ENCODE assay signal across 9 mouse cellular contexts in genomic region chr7:25396621-25397020, GRCm38 (mm10). TPM values are rescaled to one million over a fixed set of nuclear protein-coding genes. Genes with fewer than 3 reads are reported as not detected.
A peak's percentile ranks its signal among the peaks of the same experiment; 100 is the strongest.
DNase-seq lines count a peak whose midpoint lies in the region; ATAC-seq and TF ChIP-seq lines count a peak whose summit lies in the region.
"Had no signal": no experiment of that assay in that cellular context is flagged by ENCODE, and none has a peak within 500 bp of the region (broad histone marks: within the 10 kb centered on the region; RNA-seq: fewer than 3 reads in every experiment).

No protein-coding gene starts in this region.

- WGBS in kidney, embryonic 14.5 days: 87% methylated on average over 14 of the region's 14 CpGs
- 90% methylated on average over 14 of the region's 14 CpGs for WGBS in forebrain, embryonic 15.5 days
- 88% methylated on average over 14 of the region's 14 CpGs for WGBS in liver, embryonic 15.5 days (ENCODE audit: insufficient replicate concordance)

- H3K36me3 ChIP-seq in kidney, embryonic 14.5 days (ENCODE audit: control insufficient read depth, insufficient read depth, low read length): no peaks in the 10 kb centered on the region
- H3K36me3 ChIP-seq in ES-E14 (ENCODE audit: control insufficient read depth, insufficient read depth, low read length, poor library complexity, severe bottlenecking): no peaks in the 10 kb centered on the region
- H3K36me3 ChIP-seq in forebrain, embryonic 15.5 days: no peaks in the 10 kb centered on the region
- no peaks in the 10 kb centered on the region for H3K36me3 ChIP-seq in liver, embryonic 15.5 days (replicated peaks)

- H3K9me3 ChIP-seq in kidney, embryonic 14.5 days (ENCODE audit: control insufficient read depth, low read length): no peaks in the 10 kb centered on the region
- H3K9me3 ChIP-seq in ES-E14 (ENCODE audit: control insufficient read depth, insufficient read depth, low read depth, low read length): no peaks in the 10 kb centered on the region
- H3K9me3 ChIP-seq in forebrain, embryonic 15.5 days: no peaks in the 10 kb centered on the region
- H3K9me3 ChIP-seq in liver, embryonic 15.5 days (replicated peaks): no peaks in the 10 kb centered on the region

- H3K27me3 ChIP-seq in kidney, embryonic 14.5 days (ENCODE audit: control insufficient read depth, insufficient read depth, low read length): no peaks in the 10 kb centered on the region
- H3K27me3 ChIP-seq in forebrain, embryonic 15.5 days: no peaks in the 10 kb centered on the region
- no peaks in the 10 kb centered on the region for H3K27me3 ChIP-seq in liver, embryonic 15.5 days

- H3K4me1 ChIP-seq in kidney, embryonic 14.5 days (ENCODE audit: control insufficient read depth, insufficient read depth, low read length): peaks cover 17% of the 10 kb centered on the region
- H3K4me1 ChIP-seq in ES-E14 (ENCODE audit: control insufficient read depth in 2 of 2, insufficient read depth in 2 of 2, low read length in 2 of 2, poor library complexity in 1 of 2): peaks cover 2 to 7% of the 10 kb centered on the region in 2 experiments; a peak in 1 of 4 replicates
- peaks cover 31% of the 10 kb centered on the region for H3K4me1 ChIP-seq in forebrain, embryonic 15.5 days
- peaks cover 42% of the 10 kb centered on the region for H3K4me1 ChIP-seq in liver, embryonic 15.5 days (replicated peaks)

- peak; percentile 3; the same call in 1 of the 2 replicates for ATAC-seq in kidney, embryonic 14.5 days (ENCODE audit: low FRiP score, low TSS enrichment)
- peak; percentile 4; the same call in 1 of the 2 replicates for ATAC-seq in forebrain, embryonic 15.5 days (replicated peaks)
- ATAC-seq in liver, embryonic 15.5 days (ENCODE audit: insufficient read depth): no peak

- H3K4me2 ChIP-seq in kidney, embryonic 14.5 days (replicated peaks; ENCODE audit: low read depth, low read length): no peak overlapping the region
- peak overlapping the region; percentile 54 for H3K4me2 ChIP-seq in forebrain, embryonic 15.5 days (replicated peaks)
- 0 out of 2 replicates have a peak overlapping the region, but pooled peaks have one; percentile 97 for H3K4me2 ChIP-seq in liver, embryonic 15.5 days

- H3K9ac ChIP-seq in kidney, embryonic 14.5 days (ENCODE audit: low read depth, low read length): no peak overlapping the region
- H3K9ac ChIP-seq in ES-E14 (ENCODE audit: insufficient read depth, low read depth, low read length, poor library complexity, severe bottlenecking): peak overlapping the region; percentile 9; the same call in 1 of the 2 replicates
- H3K9ac ChIP-seq in forebrain, embryonic 15.5 days (replicated peaks): no peak overlapping the region
- no peak overlapping the region for H3K9ac ChIP-seq in liver, embryonic 15.5 days

- in situ Hi-C loops in ES-E14 (cut with MboI; ENCODE audit: low sequenced_read_pairs in 2 of 2, unreplicated experiment in 2 of 2): no loop called here

- no peak overlapping the region for H3K27ac ChIP-seq in kidney, embryonic 14.5 days (ENCODE audit: low read depth, low read length)
- no peak overlapping the region for H3K27ac ChIP-seq in ES-E14 (ENCODE audit: insufficient read depth, low read depth, low read length, poor library complexity, severe bottlenecking)
- H3K27ac ChIP-seq in forebrain, embryonic 15.5 days (replicated peaks): peak overlapping the region; percentile 73
- no peak overlapping the region for H3K27ac ChIP-seq in liver, embryonic 15.5 days (replicated peaks)

- DNase-seq in kidney, adult 8-10 months: no peak
- no peak for DNase-seq in ES-E14 (ENCODE audit: low read depth, low spot score)
- DNase-seq in left cerebral cortex, adult 11 months (ENCODE audit: low spot score): no peak
- DNase-seq in adrenal gland, postnatal 10 days: no peak
- no peak for DNase-seq in adrenal gland, postnatal 25 days

- no peak overlapping the region for H3K4me3 ChIP-seq in kidney, embryonic 14.5 days (ENCODE audit: low read length)
- H3K4me3 ChIP-seq in ES-E14 (ENCODE audit: insufficient read depth in 1 of 2, low read depth in 1 of 2, low read length in 2 of 2, poor library complexity in 1 of 2, severe bottlenecking in 1 of 2): peak overlapping the region; percentile 26 to 31
- peak overlapping the region; percentile 54 for H3K4me3 ChIP-seq in forebrain, embryonic 15.5 days
- no peak overlapping the region for H3K4me3 ChIP-seq in liver, embryonic 15.5 days (replicated peaks)

TF ChIP-seq in ES-E14, 5 proteins besides CTCF, POLR2A, EP300 and RAD21:
- TF ChIP-seq HCFC1 (IDR thresholded peaks at IDR 0.05; ENCODE audit: borderline replicate concordance, insufficient read depth, low read length) (no peak), ZC3H11A (IDR thresholded peaks at IDR 0.05; ENCODE audit: borderline replicate concordance, low read depth, low read length) (no peak), ZNF384 (IDR thresholded peaks at IDR 0.05; ENCODE audit: low read depth, low read length) (no peak)

RNA-seq across cellular contexts. Expression of gene Lipe, which starts 1.9 kb away (rescaled TPM):
- polyA plus RNA-seq in kidney, embryonic 14.5 days (2014; fragmentation: Nextera tagmentation; extraction: Ambion mirVana): 5.3 and 6.8 TPM in 2 replicates
- total RNA-seq in ES-E14 (2012; rRNA removed): 3.8 and 4.7 TPM in 2 replicates
- 15.4 and 16.1 TPM in 2 replicates for polyA plus RNA-seq in forebrain, embryonic 15.5 days (2015; fragmentation: Nextera tagmentation; extraction: Ambion mirVana)
- 3.4 and 3.8 TPM in 2 replicates for polyA plus RNA-seq in liver, embryonic 15.5 days (2015; fragmentation: Nextera tagmentation; extraction: Ambion mirVana)
- 100 to 1,000 TPM; 391 to 441 TPM for total RNA-seq in adrenal gland, postnatal 10 days (2021)
- total RNA-seq in adrenal gland, postnatal 25 days (2021): 295 and 303 TPM in 2 replicates

RNA-seq across cellular contexts. Expression of gene Cxcl17, which starts 16.1 kb away (rescaled TPM):
- 0.27 and 0.30 TPM in 2 replicates for polyA plus RNA-seq in kidney, embryonic 14.5 days (2014; fragmentation: Nextera tagmentation; extraction: Ambion mirVana)
- 0.31 TPM in 1 of 2 replicates, not detected in the other for total RNA-seq in ES-E14 (2012; rRNA removed)
- 0.39 and 0.60 TPM in 2 replicates for polyA plus RNA-seq in forebrain, embryonic 15.5 days (2015; fragmentation: Nextera tagmentation; extraction: Ambion mirVana)
- not detected in 2 replicates for polyA plus RNA-seq in liver, embryonic 15.5 days (2015; fragmentation: Nextera tagmentation; extraction: Ambion mirVana)
- not detected for total RNA-seq in adrenal gland, postnatal 10 days (2021)
- total RNA-seq in adrenal gland, postnatal 25 days (2021): not detected in 2 replicates
- total RNA-seq: layer of hippocampus, postnatal 36 days had no signal

RNA-seq across cellular contexts. Expression of gene Cnfn, which starts 27.1 kb away (rescaled TPM):
- polyA plus RNA-seq in kidney, embryonic 14.5 days (2014; fragmentation: Nextera tagmentation; extraction: Ambion mirVana): not detected in 2 replicates
- total RNA-seq in ES-E14 (2012; rRNA removed): not detected in 2 replicates
- not detected in 2 replicates for polyA plus RNA-seq in forebrain, embryonic 15.5 days (2015; fragmentation: Nextera tagmentation; extraction: Ambion mirVana)
- polyA plus RNA-seq in liver, embryonic 15.5 days (2015; fragmentation: Nextera tagmentation; extraction: Ambion mirVana): 0.24 TPM in 1 of 2 replicates, not detected in the other
- total RNA-seq in adrenal gland, postnatal 10 days (2021): not detected
- total RNA-seq in adrenal gland, postnatal 25 days (2021): not detected in 2 replicates
- total RNA-seq: layer of hippocampus, postnatal 36 days had no signal

Comparison
In these comparisons a context has a peak if more than half of its experiments do, and no peak if none do; other contexts are left out.
1. H3K4me3 ChIP-seq: peak in ES-E14 (2 of 2) and forebrain, embryonic 15.5 days (single experiment); none in kidney, embryonic 14.5 days (single experiment) and liver, embryonic 15.5 days (single experiment).
2. RNA of gene Lipe, which starts 1.9 kb away (total RNA-seq): 391 to 441 TPM in adrenal gland, postnatal 10 days and 295 to 303 TPM in adrenal gland, postnatal 25 days; 3.8 to 4.7 TPM in ES-E14; every median in the first group is over 10 times any median in the second.